Mouse (Mus musculus): ENCODE results near the gene Slc15a3. TPM values are rescaled to one million over a fixed set of nuclear protein-coding genes. Genes with fewer than 3 reads are reported as not detected.

Slc15a3 gene
- polyA plus RNA-seq, 1 experiment = 29.4 TPM

GRCm38 (mm10) chr19:10804850-10805660, 34.5 kb upstream of the Slc15a3 start:
- TF ChIP-seq FLI1 (IDR thresholded peaks at IDR 0.05; ENCODE audit: low read length) = no peak
- TF ChIP-seq GATA1 (IDR thresholded peaks at IDR 0.05; ENCODE audit: borderline replicate concordance, low read length) = no peak
- no peaks in the 10 kb centered on the region for H3K36me3 ChIP-seq (replicated peaks; ENCODE audit: low read length)
- peaks cover 49% of the 10 kb centered on the region for H3K27me3 ChIP-seq (replicated peaks)
- peaks cover 3% of the 10 kb centered on the region; the same call in 1 of the 2 replicates for H3K4me1 ChIP-seq
- no peak overlapping the region for H3K4me3 ChIP-seq (replicated peaks)
- H3K9me3 ChIP-seq = 0 out of 2 replicates have a peak, but pooled peaks cover 2% of the 10 kb centered on the region

GRCm38 (mm10) chr19:10805661-10806285, 33.8 kb upstream of the Slc15a3 start:
- H3K4me3 ChIP-seq (replicated peaks) = no peak overlapping the region
- 0 out of 2 replicates have a peak, but pooled peaks cover 2% of the 10 kb centered on the region for H3K9me3 ChIP-seq
- H3K27me3 ChIP-seq (replicated peaks) = peaks cover 47% of the 10 kb centered on the region
- H3K36me3 ChIP-seq (replicated peaks; ENCODE audit: low read length) = no peaks in the 10 kb centered on the region
- peaks cover 3% of the 10 kb centered on the region; the same call in 1 of the 2 replicates for H3K4me1 ChIP-seq
- TF ChIP-seq GATA1 (IDR thresholded peaks at IDR 0.05; ENCODE audit: borderline replicate concordance, low read length) (no peak), FLI1 (IDR thresholded peaks at IDR 0.05; ENCODE audit: low read length) (no peak)

- Histone ChIP-seq H3K4me3 (replicated peaks) (no peak overlapping the region), H3K27me3 (replicated peaks) (peaks cover 27% of the 10 kb centered on the region), H3K9me3 (0 out of 2 replicates have a peak, but pooled peaks cover 2% of the 10 kb centered on the region), H3K36me3 (replicated peaks; ENCODE audit: low read length) (no peaks in the 10 kb centered on the region), H3K4me1 (no peaks in the 10 kb centered on the region)
- no peak for TF ChIP-seq FLI1 (IDR thresholded peaks at IDR 0.05; ENCODE audit: low read length)
- no peak for TF ChIP-seq GATA1 (IDR thresholded peaks at IDR 0.05; ENCODE audit: borderline replicate concordance, low read length)
These were observed 30.8 kb upstream of the Slc15a3 start for GRCm38 (mm10) chr19:10808524-10809233.

GRCm38 (mm10) chr19:10809428-10810175, 29.9 kb upstream of the Slc15a3 start:
- Histone ChIP-seq H3K4me3 (replicated peaks) (no peak overlapping the region), H3K36me3 (replicated peaks; ENCODE audit: low read length) (no peaks in the 10 kb centered on the region), H3K9me3 (no peaks in the 10 kb centered on the region), H3K27me3 (replicated peaks) (peaks cover 30% of the 10 kb centered on the region), H3K4me1 (no peaks in the 10 kb centered on the region)
- TF ChIP-seq GATA1 (IDR thresholded peaks at IDR 0.05; ENCODE audit: borderline replicate concordance, low read length) = no peak
- no peak for TF ChIP-seq FLI1 (IDR thresholded peaks at IDR 0.05; ENCODE audit: low read length)

- TF ChIP-seq FLI1 (IDR thresholded peaks at IDR 0.05; ENCODE audit: low read length) (no peak), GATA1 (IDR thresholded peaks at IDR 0.05; ENCODE audit: borderline replicate concordance, low read length) (no peak)
- Histone ChIP-seq H3K36me3 (replicated peaks; ENCODE audit: low read length) (no peaks in the 10 kb centered on the region), H3K9me3 (no peaks in the 10 kb centered on the region)
These were observed 29.4 kb upstream of the Slc15a3 start for GRCm38 (mm10) chr19:10810176-10810492.

GRCm38 (mm10) chr19:10811471-10811870, 28.1 kb upstream of the Slc15a3 start:
- TF ChIP-seq FLI1 (IDR thresholded peaks at IDR 0.05; ENCODE audit: low read length) = no peak
- no peak for TF ChIP-seq GATA1 (IDR thresholded peaks at IDR 0.05; ENCODE audit: borderline replicate concordance, low read length)
- Histone ChIP-seq H3K36me3 (replicated peaks; ENCODE audit: low read length) (no peaks in the 10 kb centered on the region), H3K9me3 (no peaks in the 10 kb centered on the region), H3K27me3 (replicated peaks) (peaks cover 32% of the 10 kb centered on the region), H3K4me1 (no peaks in the 10 kb centered on the region), H3K4me3 (replicated peaks) (no peak overlapping the region)

More at GRCm38 (mm10) chr19:10810176-10810492, 29.4 kb upstream of the Slc15a3 start:
- H3K4me1 ChIP-seq = no peaks in the 10 kb centered on the region
- no peak overlapping the region for H3K4me3 ChIP-seq (replicated peaks)
- peaks cover 33% of the 10 kb centered on the region for H3K27me3 ChIP-seq (replicated peaks)

GRCm38 (mm10) chr19:10813039-10813438, 26.5 kb upstream of the Slc15a3 start:
- no peaks in the 10 kb centered on the region for H3K9me3 ChIP-seq
- H3K36me3 ChIP-seq (replicated peaks; ENCODE audit: low read length) = no peaks in the 10 kb centered on the region
- no peak overlapping the region for H3K4me3 ChIP-seq (replicated peaks)
- no peaks in the 10 kb centered on the region for H3K4me1 ChIP-seq
- H3K27me3 ChIP-seq (replicated peaks) = peaks cover 35% of the 10 kb centered on the region
- TF ChIP-seq FLI1 (IDR thresholded peaks at IDR 0.05; ENCODE audit: low read length) (no peak), GATA1 (IDR thresholded peaks at IDR 0.05; ENCODE audit: borderline replicate concordance, low read length) (no peak)

- Histone ChIP-seq H3K4me3 (replicated peaks) (no peak overlapping the region), H3K9me3 (no peaks in the 10 kb centered on the region), H3K36me3 (replicated peaks; ENCODE audit: low read length) (no peaks in the 10 kb centered on the region), H3K27me3 (replicated peaks) (peaks cover 31% of the 10 kb centered on the region), H3K4me1 (no peaks in the 10 kb centered on the region; the same call in 1 of the 2 replicates)
- TF ChIP-seq GATA1 (IDR thresholded peaks at IDR 0.05; ENCODE audit: borderline replicate concordance, low read length) = no peak
- no peak for TF ChIP-seq FLI1 (IDR thresholded peaks at IDR 0.05; ENCODE audit: low read length)
These were observed 25.6 kb upstream of the Slc15a3 start for GRCm38 (mm10) chr19:10813905-10814304.

- TF ChIP-seq FLI1 (IDR thresholded peaks at IDR 0.05; ENCODE audit: low read length) = no peak
- TF ChIP-seq GATA1 (IDR thresholded peaks at IDR 0.05; ENCODE audit: borderline replicate concordance, low read length) = no peak
- Histone ChIP-seq H3K27me3 (replicated peaks) (peaks cover 28% of the 10 kb centered on the region), H3K36me3 (replicated peaks; ENCODE audit: low read length) (no peaks in the 10 kb centered on the region), H3K4me3 (replicated peaks) (no peak overlapping the region), H3K4me1 (no peaks in the 10 kb centered on the region; the same call in 1 of the 2 replicates), H3K9me3 (no peaks in the 10 kb centered on the region)
These were observed 23.7 kb upstream of the Slc15a3 start for GRCm38 (mm10) chr19:10815871-10816270.
